Mouse (Mus musculus): ENCODE results near the gene Nat9. TPM values are rescaled to one million over a fixed set of nuclear protein-coding genes. Genes with fewer than 3 reads are reported as not detected.

The Nat9 gene
- polyA plus RNA-seq (2014; fragmentation: Illumina TruSeq; extraction: RNeasy Lipid Tissue Mini Kit (QIAGEN cat#74804); ENCODE audit: low read depth, low replicate concordance): 5.9 TPM

DNA sequence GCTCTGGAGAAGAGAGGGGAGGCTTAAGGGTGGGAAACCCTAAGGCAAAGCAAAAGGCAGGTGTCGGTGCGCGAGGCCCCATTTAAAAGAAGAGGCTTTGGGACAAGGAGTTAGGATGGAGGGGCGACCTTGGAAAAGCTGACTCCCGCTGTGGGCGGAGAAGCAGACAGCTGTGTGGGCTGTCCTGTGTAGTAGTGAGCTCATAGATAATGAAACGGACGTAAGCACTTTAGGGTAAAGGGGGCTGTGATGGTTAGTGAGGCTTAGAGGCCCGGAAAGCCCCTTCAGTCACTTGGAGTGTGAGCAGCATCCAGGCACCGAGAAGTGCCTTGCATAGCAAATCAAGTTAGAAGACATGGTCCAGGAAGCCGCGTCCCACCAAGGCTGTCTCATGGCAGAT is at the start of gene Nat9:
Gene Nat9, minus strand, starts transcription at position 167 of the 400 bp plus-strand sequence.

DNA sequence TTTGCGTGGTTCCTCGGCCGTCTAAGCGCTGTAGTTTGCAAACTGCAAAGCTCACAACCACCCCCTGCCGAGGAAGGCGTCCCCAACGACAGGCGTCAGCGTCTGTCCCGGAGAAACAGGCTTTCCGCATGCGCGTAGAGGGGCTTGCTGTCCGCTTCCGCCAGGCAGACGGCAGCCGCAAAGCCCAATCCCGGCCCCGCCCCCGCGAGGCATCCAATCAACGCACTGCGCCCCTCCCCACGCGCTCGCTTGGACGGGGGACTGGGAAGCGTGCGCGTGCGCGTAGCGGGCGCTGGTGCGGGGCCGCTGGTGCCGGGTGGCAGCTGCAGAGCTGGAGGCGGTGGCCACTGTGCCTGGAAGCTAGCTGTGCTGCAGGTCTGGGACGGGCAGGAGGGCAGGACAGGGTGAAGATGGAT is 427 bp downstream of the Nat9 start, which contains the start of gene Tmem104:
Gene Tmem104, plus strand, starts transcription at position 264 of the 416 bp plus-strand sequence.

DNA sequence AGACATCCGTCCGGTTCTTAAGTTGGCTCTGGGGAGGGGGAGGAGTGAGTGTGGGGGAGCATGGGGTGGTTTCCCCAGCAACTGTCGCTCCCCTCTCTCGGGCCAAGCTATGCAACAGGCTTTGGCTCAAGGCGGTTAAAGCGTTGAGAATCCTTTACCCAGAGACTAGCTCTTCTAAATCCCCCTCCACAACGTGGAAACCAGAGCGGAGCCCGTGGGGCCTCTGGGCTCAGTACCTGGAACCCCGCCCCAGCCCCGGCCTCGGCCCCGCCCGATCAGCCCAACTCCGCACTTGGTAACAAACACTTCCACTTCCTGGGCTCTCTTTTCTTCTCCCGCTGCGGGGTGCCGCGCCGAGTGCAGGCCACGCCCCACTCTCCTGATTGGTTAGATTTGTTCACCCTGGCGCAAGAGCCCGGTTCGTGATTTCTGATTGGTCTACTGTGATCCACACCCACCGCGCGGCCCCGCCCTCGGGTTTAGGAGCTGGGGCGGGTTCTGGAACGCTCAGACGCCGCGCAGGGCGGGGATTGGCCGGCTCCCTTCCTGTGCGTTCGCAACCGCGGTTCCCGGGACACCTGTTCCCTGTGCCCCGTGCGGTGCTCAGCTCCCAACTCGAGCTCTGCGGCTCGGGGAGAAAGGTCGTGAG is 24.7 kb downstream of the Nat9 start, which contains the start of gene Slc9a3r1:
Gene Slc9a3r1, plus strand, starts transcription at position 510 of the 649 bp plus-strand sequence.

DNA sequence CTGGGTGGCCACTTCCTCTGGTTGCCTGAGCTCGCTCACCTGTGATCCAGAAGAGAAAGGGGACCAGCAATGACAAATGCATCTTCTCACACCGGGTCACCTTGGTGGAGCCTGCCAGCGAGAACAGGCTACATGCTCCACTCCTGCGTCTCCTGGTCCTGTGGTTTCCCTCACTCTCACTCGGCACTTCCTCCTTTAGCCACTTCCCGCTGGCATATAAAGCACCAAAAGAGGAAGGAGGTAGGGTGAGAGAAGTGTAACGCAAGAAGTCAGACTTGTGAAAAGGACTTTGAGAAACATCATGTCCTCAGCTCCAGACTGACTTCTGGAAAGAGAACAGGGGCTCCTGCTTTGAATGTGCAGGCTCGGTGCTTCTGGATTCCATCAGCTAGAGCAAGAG is 53.9 kb downstream of the Nat9 start, which contains the start of gene Cd300lf:
Gene Cd300lf, minus strand, starts transcription at position 193 of the 400 bp plus-strand sequence.

Other genes starting within 250 kb of the Nat9 start
- gene Cd300c, start 218.7 kb downstream of the Nat9 start, polyA plus RNA-seq (2014; fragmentation: Illumina TruSeq; extraction: RNeasy Lipid Tissue Mini Kit (QIAGEN cat#74804); ENCODE audit: low read depth, low replicate concordance): not detected
- gene Cd300ld, start 197.9 kb downstream of the Nat9 start, polyA plus RNA-seq (2014; fragmentation: Illumina TruSeq; extraction: RNeasy Lipid Tissue Mini Kit (QIAGEN cat#74804); ENCODE audit: low read depth, low replicate concordance): 5.9 TPM
- 1.9 TPM for gene Cd300c2, start 186.0 kb downstream of the Nat9 start, polyA plus RNA-seq (2014; fragmentation: Illumina TruSeq; extraction: RNeasy Lipid Tissue Mini Kit (QIAGEN cat#74804); ENCODE audit: low read depth, low replicate concordance)
- gene Cd300ld2, start 171.7 kb downstream of the Nat9 start, polyA plus RNA-seq (2014; fragmentation: Illumina TruSeq; extraction: RNeasy Lipid Tissue Mini Kit (QIAGEN cat#74804); ENCODE audit: low read depth, low replicate concordance): not detected
- not detected for gene Cd300ld4, start 160.8 kb downstream of the Nat9 start, polyA plus RNA-seq (2014; fragmentation: Illumina TruSeq; extraction: RNeasy Lipid Tissue Mini Kit (QIAGEN cat#74804); ENCODE audit: low read depth, low replicate concordance)
- 0.61 TPM for gene Cd300ld5, start 150.1 kb downstream of the Nat9 start, polyA plus RNA-seq (2014; fragmentation: Illumina TruSeq; extraction: RNeasy Lipid Tissue Mini Kit (QIAGEN cat#74804); ENCODE audit: low read depth, low replicate concordance)
- 0.61 TPM for gene Cd300ld3, start 139.4 kb downstream of the Nat9 start, polyA plus RNA-seq (2014; fragmentation: Illumina TruSeq; extraction: RNeasy Lipid Tissue Mini Kit (QIAGEN cat#74804); ENCODE audit: low read depth, low replicate concordance)
- 1.9 TPM for gene Cd300e, start 125.7 kb downstream of the Nat9 start, polyA plus RNA-seq (2014; fragmentation: Illumina TruSeq; extraction: RNeasy Lipid Tissue Mini Kit (QIAGEN cat#74804); ENCODE audit: low read depth, low replicate concordance)
- 0.16 TPM for gene Rab37, start 96.4 kb downstream of the Nat9 start, polyA plus RNA-seq (2014; fragmentation: Illumina TruSeq; extraction: RNeasy Lipid Tissue Mini Kit (QIAGEN cat#74804); ENCODE audit: low read depth, low replicate concordance)
- 0.69 TPM for gene Cd300lf, start 53.9 kb downstream of the Nat9 start, polyA plus RNA-seq (2014; fragmentation: Illumina TruSeq; extraction: RNeasy Lipid Tissue Mini Kit (QIAGEN cat#74804); ENCODE audit: low read depth, low replicate concordance)
- 34.2 TPM for gene Slc9a3r1, start 24.5 kb downstream of the Nat9 start, polyA plus RNA-seq (2014; fragmentation: Illumina TruSeq; extraction: RNeasy Lipid Tissue Mini Kit (QIAGEN cat#74804); ENCODE audit: low read depth, low replicate concordance)
- 0.37 TPM for gene Tmem104, start 372 bp downstream of the Nat9 start, polyA plus RNA-seq (2014; fragmentation: Illumina TruSeq; extraction: RNeasy Lipid Tissue Mini Kit (QIAGEN cat#74804); ENCODE audit: low read depth, low replicate concordance)
- gene Grin2c, start 79.4 kb upstream of the Nat9 start, polyA plus RNA-seq (2014; fragmentation: Illumina TruSeq; extraction: RNeasy Lipid Tissue Mini Kit (QIAGEN cat#74804); ENCODE audit: low read depth, low replicate concordance): not detected
- 3.3 TPM for gene Fdxr, start 89.2 kb upstream of the Nat9 start, polyA plus RNA-seq (2014; fragmentation: Illumina TruSeq; extraction: RNeasy Lipid Tissue Mini Kit (QIAGEN cat#74804); ENCODE audit: low read depth, low replicate concordance)
- 31.3 TPM for gene Fads6, start 109.8 kb upstream of the Nat9 start, polyA plus RNA-seq (2014; fragmentation: Illumina TruSeq; extraction: RNeasy Lipid Tissue Mini Kit (QIAGEN cat#74804); ENCODE audit: low read depth, low replicate concordance)
- gene Otop2, start 119.3 kb upstream of the Nat9 start, polyA plus RNA-seq (2014; fragmentation: Illumina TruSeq; extraction: RNeasy Lipid Tissue Mini Kit (QIAGEN cat#74804); ENCODE audit: low read depth, low replicate concordance): not detected
- 0.11 TPM for gene Ush1g, start 134.2 kb upstream of the Nat9 start, polyA plus RNA-seq (2014; fragmentation: Illumina TruSeq; extraction: RNeasy Lipid Tissue Mini Kit (QIAGEN cat#74804); ENCODE audit: low read depth, low replicate concordance)
- gene Otop3, start 146.9 kb upstream of the Nat9 start, polyA plus RNA-seq (2014; fragmentation: Illumina TruSeq; extraction: RNeasy Lipid Tissue Mini Kit (QIAGEN cat#74804); ENCODE audit: low read depth, low replicate concordance): not detected
- gene Hid1, start 179.9 kb upstream of the Nat9 start, polyA plus RNA-seq (2014; fragmentation: Illumina TruSeq; extraction: RNeasy Lipid Tissue Mini Kit (QIAGEN cat#74804); ENCODE audit: low read depth, low replicate concordance): not detected
- gene Cdr2l, start 194.1 kb upstream of the Nat9 start, polyA plus RNA-seq (2014; fragmentation: Illumina TruSeq; extraction: RNeasy Lipid Tissue Mini Kit (QIAGEN cat#74804); ENCODE audit: low read depth, low replicate concordance): 0.19 TPM
- 22.2 TPM for gene Mrpl58, start 215.9 kb upstream of the Nat9 start, polyA plus RNA-seq (2014; fragmentation: Illumina TruSeq; extraction: RNeasy Lipid Tissue Mini Kit (QIAGEN cat#74804); ENCODE audit: low read depth, low replicate concordance)
- 552 TPM for gene Atp5h, start 232.1 kb upstream of the Nat9 start, polyA plus RNA-seq (2014; fragmentation: Illumina TruSeq; extraction: RNeasy Lipid Tissue Mini Kit (QIAGEN cat#74804); ENCODE audit: low read depth, low replicate concordance)
- 12.5 TPM for gene Kctd2, start 232.3 kb upstream of the Nat9 start, polyA plus RNA-seq (2014; fragmentation: Illumina TruSeq; extraction: RNeasy Lipid Tissue Mini Kit (QIAGEN cat#74804); ENCODE audit: low read depth, low replicate concordance)